In genomic region chr4:139823138-139823869, GRCm38 (mm10) we compare ENCODE assay signal across 9 mouse cellular contexts. TPM values are rescaled to one million over a fixed set of nuclear protein-coding genes. Genes with fewer than 3 reads are reported as not detected.
DNase-seq lines count a peak whose midpoint lies in the region; ATAC-seq and TF ChIP-seq lines count a peak whose summit lies in the region.
"Had no signal": no experiment of that assay in that cellular context is flagged by ENCODE, and none has a peak within 500 bp of the region (broad histone marks: within the 10 kb centered on the region; RNA-seq: fewer than 3 reads in every experiment).

No protein-coding gene starts in this region.

- peaks cover 96% of the 10 kb centered on the region for H3K27me3 ChIP-seq in forebrain, embryonic 11.5 days (ENCODE audit: control insufficient read depth, insufficient read depth, low read length)
- H3K27me3 ChIP-seq in limb, embryonic 13.5 days = peaks cover 100% of the 10 kb centered on the region
- H3K27me3 ChIP-seq in neural tube, embryonic 15.5 days (replicated peaks) = peaks cover 92% of the 10 kb centered on the region
- H3K27me3 ChIP-seq in lung, postnatal 0 days (replicated peaks; ENCODE audit: insufficient read depth, low read length) = peaks cover 89% of the 10 kb centered on the region
- H3K27me3 ChIP-seq in liver, embryonic 12.5 days (replicated peaks) = peaks cover 100% of the 10 kb centered on the region

- H3K4me1 ChIP-seq in forebrain, embryonic 11.5 days (replicated peaks; ENCODE audit: control insufficient read depth, insufficient read depth, low read length) = peaks cover 50% of the 10 kb centered on the region
- peaks cover 25% of the 10 kb centered on the region for H3K4me1 ChIP-seq in limb, embryonic 13.5 days
- H3K4me1 ChIP-seq in neural tube, embryonic 15.5 days = peaks cover 41% of the 10 kb centered on the region
- H3K4me1 ChIP-seq in lung, postnatal 0 days (ENCODE audit: insufficient read depth, low read depth, low read length) = 0 out of 2 replicates have a peak, but pooled peaks cover 3% of the 10 kb centered on the region
- no peaks in the 10 kb centered on the region for H3K4me1 ChIP-seq in liver, embryonic 12.5 days
- H3K4me1 ChIP-seq: megakaryocyte, embryonic 14.5 days had no signal

- no peaks in the 10 kb centered on the region for H3K9me3 ChIP-seq in forebrain, embryonic 11.5 days (ENCODE audit: control insufficient read depth, low read length)
- no peaks in the 10 kb centered on the region for H3K9me3 ChIP-seq in limb, embryonic 13.5 days
- no peaks in the 10 kb centered on the region for H3K9me3 ChIP-seq in neural tube, embryonic 15.5 days (replicated peaks)
- no peaks in the 10 kb centered on the region for H3K9me3 ChIP-seq in lung, postnatal 0 days (ENCODE audit: low read length)
- H3K9me3 ChIP-seq in liver, embryonic 12.5 days (replicated peaks) = no peaks in the 10 kb centered on the region
- H3K9me3 ChIP-seq: megakaryocyte, embryonic 14.5 days had no signal

- under 1% methylated on average over 44 of the region's 44 CpGs for WGBS in forebrain, embryonic 11.5 days
- WGBS in limb, embryonic 13.5 days = under 1% methylated on average over 44 of the region's 44 CpGs
- WGBS in neural tube, embryonic 15.5 days = under 1% methylated on average over 44 of the region's 44 CpGs
- WGBS in lung, postnatal 0 days = 1% methylated on average over 43 of the region's 44 CpGs
- 5% methylated on average over 44 of the region's 44 CpGs for WGBS in liver, embryonic 12.5 days (ENCODE audit: insufficient replicate concordance)

- TF ChIP-seq EP300 in lung, postnatal 0 days (IDR thresholded peaks at IDR 0.05) = no peak

- peak overlapping the region; percentile 15; the same call in 1 of the 2 replicates for H3K4me3 ChIP-seq in forebrain, embryonic 11.5 days (ENCODE audit: low read depth, low read length)
- H3K4me3 ChIP-seq in limb, embryonic 13.5 days = peak overlapping the region; percentile 20; the same call in 1 of the 2 replicates
- peak overlapping the region; percentile 12 for H3K4me3 ChIP-seq in neural tube, embryonic 15.5 days (replicated peaks)
- H3K4me3 ChIP-seq in lung, postnatal 0 days (ENCODE audit: low read depth, low read length) = no peak overlapping the region
- H3K4me3 ChIP-seq in liver, embryonic 12.5 days = no peak overlapping the region
- H3K4me3 ChIP-seq: megakaryocyte, embryonic 14.5 days had no signal

- H3K4me2 ChIP-seq in forebrain, embryonic 11.5 days (ENCODE audit: low read depth, low read length, severe bottlenecking) = peak overlapping the region; percentile 41; the same call in 1 of the 2 replicates
- H3K4me2 ChIP-seq in limb, embryonic 13.5 days (replicated peaks) = peak overlapping the region; percentile 39
- peak overlapping the region; percentile 36 for H3K4me2 ChIP-seq in neural tube, embryonic 15.5 days
- H3K4me2 ChIP-seq in lung, postnatal 0 days (replicated peaks; ENCODE audit: low read depth, low read length) = no peak overlapping the region
- no peak overlapping the region for H3K4me2 ChIP-seq in liver, embryonic 12.5 days

- peak; percentile 43 for DNase-seq in thymus, postnatal 14 days
- DNase-seq in thymus, postnatal 36 days = no peak
- no peak for DNase-seq in forebrain, embryonic 11.5 days (ENCODE audit: low spot score)
- DNase-seq in lung, postnatal 0 days (ENCODE audit: low spot score) = no peak

- no peaks in the 10 kb centered on the region for H3K36me3 ChIP-seq in forebrain, embryonic 11.5 days (ENCODE audit: control insufficient read depth, insufficient read depth, low read length)
- no peaks in the 10 kb centered on the region for H3K36me3 ChIP-seq in limb, embryonic 13.5 days
- no peaks in the 10 kb centered on the region for H3K36me3 ChIP-seq in neural tube, embryonic 15.5 days
- H3K36me3 ChIP-seq in lung, postnatal 0 days (ENCODE audit: insufficient read depth, low read length) = no peaks in the 10 kb centered on the region
- H3K36me3 ChIP-seq in liver, embryonic 12.5 days = no peaks in the 10 kb centered on the region

- no peak overlapping the region for H3K27ac ChIP-seq in forebrain, embryonic 11.5 days (ENCODE audit: low read depth, low read length)
- H3K27ac ChIP-seq in limb, embryonic 13.5 days = no peak overlapping the region
- no peak overlapping the region for H3K27ac ChIP-seq in neural tube, embryonic 15.5 days (replicated peaks)
- no peak overlapping the region for H3K27ac ChIP-seq in lung, postnatal 0 days (ENCODE audit: low read length)
- H3K27ac ChIP-seq in liver, embryonic 12.5 days = no peak overlapping the region

- ATAC-seq in forebrain, embryonic 11.5 days (replicated peaks; ENCODE audit: low FRiP score) = no peak
- no peak for ATAC-seq in limb, embryonic 13.5 days (ENCODE audit: low FRiP score, low read depth)
- ATAC-seq in neural tube, embryonic 15.5 days (ENCODE audit: low FRiP score) = no peak
- ATAC-seq in lung, postnatal 0 days = no peak
- ATAC-seq in liver, embryonic 12.5 days = no peak
- ATAC-seq: Patski had no signal

- no peak for TF ChIP-seq CTCF in lung, postnatal 0 days (IDR thresholded peaks at IDR 0.05)

- H3K9ac ChIP-seq in forebrain, embryonic 11.5 days (ENCODE audit: low read length) = peak overlapping the region; percentile 24; the same call in 1 of the 2 replicates
- no peak overlapping the region for H3K9ac ChIP-seq in limb, embryonic 13.5 days
- H3K9ac ChIP-seq in neural tube, embryonic 15.5 days (replicated peaks) = no peak overlapping the region
- no peak overlapping the region for H3K9ac ChIP-seq in lung, postnatal 0 days (replicated peaks; ENCODE audit: low read depth)
- no peak overlapping the region for H3K9ac ChIP-seq in liver, embryonic 12.5 days

RNA-seq across cellular contexts. Expression of gene Pax7, which starts 10.0 kb away (rescaled TPM):
- polyA plus RNA-seq in forebrain, embryonic 11.5 days (2014; fragmentation: Nextera tagmentation; extraction: Ambion mirVana) = 0.57 and 0.73 TPM in 2 replicates
- 0.90 and 0.92 TPM in 2 replicates for polyA plus RNA-seq in limb, embryonic 13.5 days (2015; fragmentation: Nextera tagmentation; extraction: Ambion mirVana)
- 0.14 and 0.17 TPM in 2 replicates for polyA plus RNA-seq in neural tube, embryonic 15.5 days (2015; fragmentation: Nextera tagmentation; extraction: Ambion mirVana)
- polyA plus RNA-seq in lung, postnatal 0 days (2015; fragmentation: Nextera tagmentation; extraction: Ambion mirVana) = not detected in 2 replicates
- polyA plus RNA-seq in liver, embryonic 12.5 days (2016; fragmentation: Nextera tagmentation; extraction: Ambion mirVana) = 0.07 TPM in 1 of 2 replicates, not detected in the other
- polyA plus RNA-seq: Patski had no signal

Comparison
In these comparisons a context has a peak if more than half of its experiments do, and no peak if none do; other contexts are left out.
1. H3K4me2 ChIP-seq: peak in forebrain, embryonic 11.5 days (single experiment), limb, embryonic 13.5 days (single experiment) and neural tube, embryonic 15.5 days (single experiment); none in lung, postnatal 0 days (single experiment) and liver, embryonic 12.5 days (single experiment).
2. H3K4me3 ChIP-seq: peak in forebrain, embryonic 11.5 days (single experiment), limb, embryonic 13.5 days (single experiment) and neural tube, embryonic 15.5 days (single experiment); none in lung, postnatal 0 days (single experiment) and liver, embryonic 12.5 days (single experiment).